Mouse (Mus musculus) E14TG2a.4 (cell line): ENCODE measurements at regions not wholly inside any gene's neighbourhood (a gene's known extent, or its start where the extent isn't known, plus 50 kb on each side); places are given as distances from the start of the nearest gene placed in this dataset.

ENCODE experiments used
- H3K27me3 ChIP-seq: 2 replicates; pipeline ENCODE4 v1.6.1; 2014; ENCODE audit warnings: low read length, control low read depth; ENCODE audit not compliant: insufficient read depth
- H3K36me3 ChIP-seq: 2 replicates; pipeline ENCODE4 v1.6.1; 2014; ENCODE audit warnings: low read length, control low read depth; ENCODE audit not compliant: insufficient read depth
- H3K4me1 ChIP-seq: replicated peaks from 2 replicates; pipeline ENCODE4 v1.6.1; 2014; ENCODE audit warnings: low read depth, low read length, control low read depth
- H3K4me3 ChIP-seq: replicated peaks from 2 replicates; pipeline ENCODE4 v1.5.1; 2014; ENCODE audit warnings: mild to moderate bottlenecking, low read length
- H3K9me3 ChIP-seq: 2 replicates; pipeline ENCODE4 v1.6.1; 2014; ENCODE audit warnings: low read length, control low read depth
- CTCF ChIP-seq: conservative IDR thresholded peaks from 2 replicates; pipeline ENCODE4 v1.5.1; 2014; ENCODE audit warnings: low read length
- NANOG ChIP-seq: IDR thresholded peaks from 2 replicates; pipeline ENCODE4 v1.6.1; 2014; ENCODE audit warnings: borderline replicate concordance, low read length, mixed read lengths
- POU5F1 ChIP-seq: IDR thresholded peaks from 2 replicates; pipeline ENCODE4 v1.6.1; 2014; ENCODE audit warnings: low read length, borderline replicate concordance

- Histone ChIP-seq H3K27me3 (no peaks in the 10 kb centered on the region), H3K9me3 (no peaks in the 10 kb centered on the region), H3K4me3 (no peak overlapping the region), H3K4me1 (no peaks in the 10 kb centered on the region; the same call in 1 of the 2 replicates), H3K36me3 (no peaks in the 10 kb centered on the region)
- no peak for TF ChIP-seq POU5F1
- TF ChIP-seq CTCF: no peak
- TF ChIP-seq NANOG: no peak
Observed at GRCm38 (mm10) chr14:68022925-68023324, 1271.2 kb downstream of the Synb start.

GRCm38 (mm10) chr14:68021240-68021639 lies 1272.9 kb downstream of the Synb start:
- H3K4me3 ChIP-seq: no peak overlapping the region
- TF ChIP-seq CTCF (no peak), POU5F1 (no peak), NANOG (no peak)
- peaks cover 12% of the 10 kb centered on the region for H3K9me3 ChIP-seq
- no peaks in the 10 kb centered on the region for H3K36me3 ChIP-seq
- no peaks in the 10 kb centered on the region; the same call in 1 of the 2 replicates for H3K4me1 ChIP-seq
- H3K27me3 ChIP-seq: no peaks in the 10 kb centered on the region

GRCm38 (mm10) chr14:68020769-68021168 lies 1273.3 kb downstream of the Synb start:
- Histone ChIP-seq H3K9me3 (peaks cover 16% of the 10 kb centered on the region), H3K27me3 (no peaks in the 10 kb centered on the region), H3K36me3 (no peaks in the 10 kb centered on the region), H3K4me1 (no peaks in the 10 kb centered on the region; the same call in 1 of the 2 replicates), H3K4me3 (no peak overlapping the region)
- no peak for TF ChIP-seq NANOG
- no peak for TF ChIP-seq CTCF
- TF ChIP-seq POU5F1: no peak

- H3K36me3 ChIP-seq: peaks cover 4% of the 10 kb centered on the region; the same call in 1 of the 2 replicates
- H3K9me3 ChIP-seq: peaks cover 37% of the 10 kb centered on the region
- TF ChIP-seq NANOG (no peak), CTCF (no peak), POU5F1 (no peak)
Observed at GRCm38 (mm10) chr14:68018686-68019085, 1275.4 kb downstream of the Synb start.

GRCm38 (mm10) chr14:67996790-67997417 lies 1297.2 kb downstream of the Synb start:
- no peak for TF ChIP-seq NANOG
- Histone ChIP-seq H3K36me3 (no peaks in the 10 kb centered on the region), H3K27me3 (no peaks in the 10 kb centered on the region), H3K9me3 (peaks cover 20% of the 10 kb centered on the region), H3K4me3 (no peak overlapping the region), H3K4me1 (peaks cover 21% of the 10 kb centered on the region)

More at GRCm38 (mm10) chr14:68018686-68019085, 1275.4 kb downstream of the Synb start:
- Histone ChIP-seq H3K4me3 (no peak overlapping the region), H3K4me1 (no peaks in the 10 kb centered on the region; the same call in 1 of the 2 replicates), H3K27me3 (no peaks in the 10 kb centered on the region)

GRCm38 (mm10) chr14:67993611-67994051 lies 1300.5 kb downstream of the Synb start:
- Histone ChIP-seq H3K4me1 (peaks cover 50% of the 10 kb centered on the region), H3K9me3 (peaks cover 10% of the 10 kb centered on the region), H3K4me3 (no peak overlapping the region), H3K27me3 (no peaks in the 10 kb centered on the region), H3K36me3 (no peaks in the 10 kb centered on the region)
- no peak for TF ChIP-seq NANOG
- no peak for TF ChIP-seq POU5F1
- TF ChIP-seq CTCF: no peak

GRCm38 (mm10) chr14:67993142-67993541 lies 1301.0 kb downstream of the Synb start:
- peaks cover 12% of the 10 kb centered on the region for H3K9me3 ChIP-seq
- no peaks in the 10 kb centered on the region for H3K36me3 ChIP-seq
- no peaks in the 10 kb centered on the region for H3K27me3 ChIP-seq
- no peak overlapping the region for H3K4me3 ChIP-seq
- H3K4me1 ChIP-seq: peaks cover 50% of the 10 kb centered on the region
- TF ChIP-seq CTCF (peak; percentile 96), POU5F1 (no peak)

GRCm38 (mm10) chr14:67992088-67992487 lies 1302.0 kb downstream of the Synb start:
- no peaks in the 10 kb centered on the region for H3K27me3 ChIP-seq
- no peaks in the 10 kb centered on the region for H3K36me3 ChIP-seq
- no peak overlapping the region for H3K4me3 ChIP-seq
- H3K9me3 ChIP-seq: peaks cover 16% of the 10 kb centered on the region
- peaks cover 50% of the 10 kb centered on the region for H3K4me1 ChIP-seq
- TF ChIP-seq CTCF: no peak
- no peak for TF ChIP-seq POU5F1
- TF ChIP-seq NANOG: no peak

GRCm38 (mm10) chr14:67990271-67990670 lies 1303.8 kb downstream of the Synb start:
- Histone ChIP-seq H3K36me3 (no peaks in the 10 kb centered on the region), H3K4me1 (peaks cover 46% of the 10 kb centered on the region), H3K9me3 (peaks cover 16% of the 10 kb centered on the region), H3K27me3 (no peaks in the 10 kb centered on the region), H3K4me3 (peak overlapping the region; percentile 32; the same call in 1 of the 2 replicates)
- TF ChIP-seq NANOG: no peak; the same call in 1 of the 2 replicates
- TF ChIP-seq CTCF: no peak
